Mouse (Mus musculus): ENCODE measurements at regions not wholly inside any gene's neighbourhood (a gene's known extent, or its start where the extent isn't known, plus 50 kb on each side); places are given as distances from the start of the nearest gene placed in this dataset.

DNA sequence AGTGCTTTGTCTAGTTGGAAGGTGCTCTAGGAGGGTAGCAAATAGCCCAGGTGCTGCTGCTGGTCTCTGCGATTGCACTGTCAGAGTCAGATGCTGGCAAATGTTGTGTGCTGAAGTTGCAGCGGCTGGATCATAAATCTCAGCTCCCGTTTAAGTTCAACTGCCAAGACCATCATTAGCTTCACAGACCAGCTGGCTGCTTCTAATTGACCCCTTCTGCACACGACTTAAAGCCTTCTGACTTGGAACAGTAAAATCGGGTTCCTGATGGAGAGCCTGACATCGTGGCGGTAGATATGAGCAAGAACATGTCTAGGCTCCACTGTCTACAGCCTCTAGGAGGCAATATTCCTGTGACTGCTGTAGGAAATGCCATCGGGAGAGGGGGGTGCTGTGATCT is 416.0 kb upstream of the Slc35b3 start:
- Histone ChIP-seq H3K4me1 (ENCODE audit: control insufficient read depth, insufficient read depth, low read length) (no peaks in the 10 kb centered on the region), H3K9me3 (replicated peaks; ENCODE audit: control insufficient read depth, insufficient read depth, low read length, poor library complexity, severe bottlenecking) (no peaks in the 10 kb centered on the region), H3K27me3 (ENCODE audit: control insufficient read depth, insufficient read depth, low read length, poor library complexity, severe bottlenecking) (no peaks in the 10 kb centered on the region), H3K9ac (ENCODE audit: low read depth, poor library complexity, severe bottlenecking) (no peak overlapping the region), H3K4me3 (ENCODE audit: low read depth, low read length) (no peak overlapping the region), H3K27ac (ENCODE audit: insufficient read depth, low read length) (no peak overlapping the region), H3K36me3 (ENCODE audit: control insufficient read depth, insufficient read depth, low read length, poor library complexity, severe bottlenecking) (no peaks in the 10 kb centered on the region)
- TF ChIP-seq POLR2A (IDR thresholded peaks at IDR 0.05; ENCODE audit: insufficient read depth, low read length) (no peak), EP300 (IDR thresholded peaks at IDR 0.05; ENCODE audit: insufficient read depth, low read depth, low read length) (no peak), CTCF (IDR thresholded peaks at IDR 0.05; ENCODE audit: low read depth, low read length) (no peak)

DNA sequence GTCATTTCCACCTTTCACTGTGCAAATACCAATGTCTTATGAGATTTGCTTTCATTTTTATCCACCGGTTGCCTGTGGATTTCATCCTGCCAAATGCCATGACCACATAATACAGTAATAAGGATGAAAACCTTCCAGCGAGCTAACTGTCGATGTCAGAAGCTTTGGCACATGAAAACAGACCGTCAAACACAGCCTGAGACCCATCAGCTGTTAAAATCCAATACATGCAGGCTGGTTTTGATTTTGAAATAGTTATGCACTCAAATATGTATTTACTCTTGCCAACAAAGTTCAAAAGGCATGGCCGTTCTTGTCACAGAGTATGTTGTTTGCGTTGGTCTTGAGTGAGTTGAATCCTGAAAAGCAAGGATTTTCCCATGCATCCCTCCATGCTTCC is 415.6 kb upstream of the Slc35b3 start:
- H3K4me1 ChIP-seq (ENCODE audit: control insufficient read depth, insufficient read depth, low read length): no peaks in the 10 kb centered on the region
- no peak overlapping the region for H3K4me3 ChIP-seq (ENCODE audit: low read depth, low read length)
- no peak overlapping the region for H3K27ac ChIP-seq (ENCODE audit: insufficient read depth, low read length)
- no peaks in the 10 kb centered on the region for H3K9me3 ChIP-seq (replicated peaks; ENCODE audit: control insufficient read depth, insufficient read depth, low read length, poor library complexity, severe bottlenecking)
- no peaks in the 10 kb centered on the region for H3K36me3 ChIP-seq (ENCODE audit: control insufficient read depth, insufficient read depth, low read length, poor library complexity, severe bottlenecking)
- no peaks in the 10 kb centered on the region for H3K27me3 ChIP-seq (ENCODE audit: control insufficient read depth, insufficient read depth, low read length, poor library complexity, severe bottlenecking)
- no peak overlapping the region for H3K9ac ChIP-seq (ENCODE audit: low read depth, poor library complexity, severe bottlenecking)
- TF ChIP-seq CTCF (IDR thresholded peaks at IDR 0.05; ENCODE audit: low read depth, low read length) (no peak), EP300 (IDR thresholded peaks at IDR 0.05; ENCODE audit: insufficient read depth, low read depth, low read length) (no peak), POLR2A (IDR thresholded peaks at IDR 0.05; ENCODE audit: insufficient read depth, low read length) (no peak)

DNA sequence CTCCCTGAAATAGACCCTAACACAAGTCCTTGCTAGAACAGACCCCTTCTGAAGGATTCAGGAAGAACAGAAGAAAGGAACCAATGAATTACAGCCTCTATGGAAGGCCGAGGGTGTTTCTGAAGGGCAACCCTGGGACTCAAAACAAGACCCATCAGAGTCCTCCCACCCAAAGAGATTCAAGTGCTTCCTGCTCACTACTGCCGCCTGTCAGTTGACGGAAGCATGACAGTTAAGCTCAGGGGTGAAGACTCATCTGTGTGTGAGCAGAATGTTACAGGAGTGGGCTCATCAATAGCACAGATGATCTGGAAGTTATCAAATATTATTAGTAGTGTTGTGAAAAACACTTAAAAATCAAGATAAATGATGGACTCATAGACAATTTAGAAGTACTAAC is 411.9 kb upstream of the Slc35b3 start:
- H3K27ac ChIP-seq (ENCODE audit: insufficient read depth, low read length): no peak overlapping the region
- H3K4me1 ChIP-seq (ENCODE audit: control insufficient read depth, insufficient read depth, low read length): no peaks in the 10 kb centered on the region
- H3K36me3 ChIP-seq (ENCODE audit: control insufficient read depth, insufficient read depth, low read length, poor library complexity, severe bottlenecking): no peaks in the 10 kb centered on the region
- no peak overlapping the region for H3K4me3 ChIP-seq (ENCODE audit: low read depth, low read length)
- no peaks in the 10 kb centered on the region for H3K9me3 ChIP-seq (replicated peaks; ENCODE audit: control insufficient read depth, insufficient read depth, low read length, poor library complexity, severe bottlenecking)
- no peaks in the 10 kb centered on the region for H3K27me3 ChIP-seq (ENCODE audit: control insufficient read depth, insufficient read depth, low read length, poor library complexity, severe bottlenecking)
- no peak overlapping the region for H3K9ac ChIP-seq (ENCODE audit: low read depth, poor library complexity, severe bottlenecking)
- TF ChIP-seq POLR2A (IDR thresholded peaks at IDR 0.05; ENCODE audit: insufficient read depth, low read length) (no peak), CTCF (IDR thresholded peaks at IDR 0.05; ENCODE audit: low read depth, low read length) (peak; percentile 26)

DNA sequence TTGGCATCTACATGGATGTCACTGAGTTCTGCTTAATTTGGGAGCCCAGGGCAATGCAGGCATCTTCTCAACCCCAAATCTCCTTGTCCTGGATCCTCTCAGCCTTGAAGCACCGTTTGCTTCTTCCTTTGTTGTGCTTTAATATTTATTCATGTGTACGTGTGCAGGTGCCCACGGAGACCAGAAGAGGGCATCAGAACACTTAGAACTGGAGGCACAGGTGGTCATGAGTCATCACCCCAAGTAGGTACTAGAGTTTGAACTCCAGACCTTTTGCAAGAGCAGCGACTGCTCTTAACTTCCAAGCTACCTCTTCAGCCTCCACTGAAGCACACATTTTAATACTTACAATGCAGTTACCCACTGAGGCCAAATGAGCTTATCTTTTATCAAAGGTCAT is 403.0 kb upstream of the Slc35b3 start:
- Histone ChIP-seq H3K9ac (ENCODE audit: low read depth, poor library complexity, severe bottlenecking) (no peak overlapping the region), H3K36me3 (ENCODE audit: control insufficient read depth, insufficient read depth, low read length, poor library complexity, severe bottlenecking) (no peaks in the 10 kb centered on the region), H3K27ac (ENCODE audit: insufficient read depth, low read length) (no peak overlapping the region), H3K9me3 (replicated peaks; ENCODE audit: control insufficient read depth, insufficient read depth, low read length, poor library complexity, severe bottlenecking) (no peaks in the 10 kb centered on the region), H3K4me1 (ENCODE audit: control insufficient read depth, insufficient read depth, low read length) (no peaks in the 10 kb centered on the region), H3K4me3 (ENCODE audit: low read depth, low read length) (no peak overlapping the region), H3K27me3 (ENCODE audit: control insufficient read depth, insufficient read depth, low read length, poor library complexity, severe bottlenecking) (no peaks in the 10 kb centered on the region)
- TF ChIP-seq EP300 (IDR thresholded peaks at IDR 0.05; ENCODE audit: insufficient read depth, low read depth, low read length): no peak
- no peak for TF ChIP-seq CTCF (IDR thresholded peaks at IDR 0.05; ENCODE audit: low read depth, low read length)
- TF ChIP-seq POLR2A (IDR thresholded peaks at IDR 0.05; ENCODE audit: insufficient read depth, low read length): no peak

DNA sequence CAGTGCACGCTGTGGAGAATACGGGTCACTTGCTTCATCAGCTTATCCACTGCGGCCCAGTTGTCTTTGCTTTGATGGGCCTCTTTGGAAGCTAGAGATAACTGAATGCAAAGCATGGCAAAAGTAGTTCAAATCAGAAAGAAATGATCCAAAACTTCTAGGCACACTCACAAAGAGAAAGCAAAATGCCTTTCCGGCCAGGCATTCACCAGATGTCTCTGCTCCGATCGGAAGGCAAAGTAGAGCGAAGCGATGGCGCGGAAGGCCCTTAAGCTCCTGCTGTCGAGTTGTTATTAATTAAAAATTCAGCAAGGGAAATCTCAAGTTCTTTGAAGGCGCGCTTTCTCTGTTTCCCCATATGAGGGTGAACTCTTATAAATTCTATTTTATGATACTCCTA is 401.9 kb upstream of the Slc35b3 start:
- Histone ChIP-seq H3K4me1 (ENCODE audit: control insufficient read depth, insufficient read depth, low read length) (no peaks in the 10 kb centered on the region), H3K27me3 (ENCODE audit: control insufficient read depth, insufficient read depth, low read length, poor library complexity, severe bottlenecking) (no peaks in the 10 kb centered on the region), H3K4me3 (ENCODE audit: low read depth, low read length) (no peak overlapping the region), H3K9ac (ENCODE audit: low read depth, poor library complexity, severe bottlenecking) (no peak overlapping the region), H3K9me3 (replicated peaks; ENCODE audit: control insufficient read depth, insufficient read depth, low read length, poor library complexity, severe bottlenecking) (no peaks in the 10 kb centered on the region), H3K27ac (ENCODE audit: insufficient read depth, low read length) (no peak overlapping the region), H3K36me3 (ENCODE audit: control insufficient read depth, insufficient read depth, low read length, poor library complexity, severe bottlenecking) (no peaks in the 10 kb centered on the region)
- no peak for TF ChIP-seq CTCF (IDR thresholded peaks at IDR 0.05; ENCODE audit: low read depth, low read length)
- no peak for TF ChIP-seq POLR2A (IDR thresholded peaks at IDR 0.05; ENCODE audit: insufficient read depth, low read length)
- TF ChIP-seq EP300 (IDR thresholded peaks at IDR 0.05; ENCODE audit: insufficient read depth, low read depth, low read length): no peak

DNA sequence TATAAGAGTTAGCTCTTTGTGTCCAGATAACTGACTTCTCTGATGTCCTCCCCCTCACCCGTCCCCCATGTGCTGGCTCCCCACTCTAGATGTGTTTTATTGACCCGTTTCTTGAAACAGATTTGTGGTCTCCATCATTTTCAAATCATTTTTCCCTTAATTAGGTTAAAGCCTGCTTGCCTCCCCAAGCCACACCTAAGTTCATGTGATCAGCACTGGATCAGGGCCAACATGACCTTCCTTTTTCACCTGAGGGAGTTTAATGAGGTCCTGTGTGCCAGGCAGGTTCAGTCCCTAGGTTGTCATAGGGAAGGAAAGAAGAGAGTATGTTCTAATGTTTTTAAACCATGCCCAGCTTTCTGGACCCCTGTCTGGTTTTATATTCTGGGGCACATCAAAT is 390.9 kb upstream of the Slc35b3 start:
- TF ChIP-seq POLR2A (IDR thresholded peaks at IDR 0.05; ENCODE audit: insufficient read depth, low read length) (no peak), CTCF (IDR thresholded peaks at IDR 0.05; ENCODE audit: low read depth, low read length) (no peak), EP300 (IDR thresholded peaks at IDR 0.05; ENCODE audit: insufficient read depth, low read depth, low read length) (no peak)
- Histone ChIP-seq H3K4me3 (ENCODE audit: low read depth, low read length) (no peak overlapping the region), H3K27ac (ENCODE audit: insufficient read depth, low read length) (no peak overlapping the region), H3K36me3 (ENCODE audit: control insufficient read depth, insufficient read depth, low read length, poor library complexity, severe bottlenecking) (no peaks in the 10 kb centered on the region), H3K9me3 (replicated peaks; ENCODE audit: control insufficient read depth, insufficient read depth, low read length, poor library complexity, severe bottlenecking) (no peaks in the 10 kb centered on the region), H3K9ac (ENCODE audit: low read depth, poor library complexity, severe bottlenecking) (no peak overlapping the region), H3K27me3 (ENCODE audit: control insufficient read depth, insufficient read depth, low read length, poor library complexity, severe bottlenecking) (no peaks in the 10 kb centered on the region), H3K4me1 (ENCODE audit: control insufficient read depth, insufficient read depth, low read length) (no peaks in the 10 kb centered on the region)
